Mouse (Mus musculus): ENCODE results near the gene Irx4.

Gene Irx4

GRCm38 (mm10) chr13:73270451-73271081 is 10.3 kb downstream of the Irx4 start:
- DNase-seq (ENCODE audit: low spot score), result no peak

- no peak for DNase-seq (ENCODE audit: low spot score)
Measured at GRCm38 (mm10) chr13:73271336-73272242, 11.3 kb downstream of the Irx4 start.

GRCm38 (mm10) chr13:73272794-73273282 is 12.6 kb downstream of the Irx4 start:
- no peak for DNase-seq (ENCODE audit: low spot score)

- DNase-seq (ENCODE audit: low spot score), result no peak
Measured at GRCm38 (mm10) chr13:73273536-73273935, 13.3 kb downstream of the Irx4 start.

GRCm38 (mm10) chr13:73277361-73277760 is 17.1 kb downstream of the Irx4 start:
- no peak for DNase-seq (ENCODE audit: low spot score)

GRCm38 (mm10) chr13:73277797-73278196 is 17.5 kb downstream of the Irx4 start:
- DNase-seq (ENCODE audit: low spot score), result no peak

GRCm38 (mm10) chr13:73279196-73279595 is 18.9 kb downstream of the Irx4 start:
- DNase-seq (ENCODE audit: low spot score), result no peak

GRCm38 (mm10) chr13:73282407-73282806 is 22.1 kb downstream of the Irx4 start:
- DNase-seq (ENCODE audit: low spot score), result no peak

- DNase-seq (ENCODE audit: low spot score), result no peak
Measured at GRCm38 (mm10) chr13:73283534-73283933, 23.3 kb downstream of the Irx4 start.

- peak; percentile 73 for DNase-seq (ENCODE audit: low spot score)
Measured at GRCm38 (mm10) chr13:73290206-73290605, 29.9 kb downstream of the Irx4 start.

- DNase-seq (ENCODE audit: low spot score), result no peak
Measured at GRCm38 (mm10) chr13:73291102-73291501, 30.8 kb downstream of the Irx4 start.

GRCm38 (mm10) chr13:73298717-73299116 is 38.4 kb downstream of the Irx4 start:
- no peak for DNase-seq (ENCODE audit: low spot score)

- no peak for DNase-seq (ENCODE audit: low spot score)
Measured at GRCm38 (mm10) chr13:73299322-73299721, 39.0 kb downstream of the Irx4 start.

- DNase-seq (ENCODE audit: low spot score), result peak; percentile 8
Measured at GRCm38 (mm10) chr13:73304729-73305128, 44.5 kb downstream of the Irx4 start.

- peak; percentile 25 for DNase-seq (ENCODE audit: low spot score)
Measured at GRCm38 (mm10) chr13:73305398-73306084, 45.3 kb downstream of the Irx4 start.

- DNase-seq (ENCODE audit: low spot score), result no peak
Measured at GRCm38 (mm10) chr13:73306085-73306410, 45.8 kb downstream of the Irx4 start.

GRCm38 (mm10) chr13:73306430-73306829 is 46.2 kb downstream of the Irx4 start:
- DNase-seq (ENCODE audit: low spot score), result no peak

GRCm38 (mm10) chr13:73310183-73310929 is 50.1 kb downstream of the Irx4 start:
- DNase-seq (ENCODE audit: low spot score), result peak; percentile 32
